Mouse (Mus musculus) liver, adult 2 months (tissue): ENCODE measurements around the gene Aim2. TPM values are rescaled to one million over a fixed set of nuclear protein-coding genes. Genes with fewer than 3 reads are reported as not detected.
A peak's percentile ranks its signal among the peaks of the same experiment; 100 is the strongest.

Experiments
- DNase-seq: peaks from one replicate; pipeline ENCODE4 v3.0.0-alpha.2; 2011; ENCODE audit warnings: low read depth, low spot score; ENCODE audit errors: extremely low read depth
- H3K27ac ChIP-seq: fragments of 200-500 bp; replicated peaks from 2 replicates; pipeline ENCODE4 v1.5.1; 2012; ENCODE audit warnings: low read depth, mild to moderate bottlenecking, control low read depth, inconsistent platforms, low read length; ENCODE audit not compliant: insufficient read depth
- H3K27me3 ChIP-seq: fragments of 200-500 bp; 2 replicates; pipeline ENCODE4 v1.6.1; 2012; ENCODE audit warnings: mild to moderate bottlenecking, moderate library complexity, low read length, inconsistent platforms; ENCODE audit not compliant: control insufficient read depth, insufficient read depth
- H3K36me3 ChIP-seq: fragments of 200-500 bp; 2 replicates; pipeline ENCODE4 v1.6.1; 2012; ENCODE audit warnings: low read length, inconsistent platforms; ENCODE audit not compliant: control insufficient read depth, insufficient read depth
- H3K4me1 ChIP-seq: fragments of 200-500 bp; 2 replicates; pipeline ENCODE4 v1.6.1; 2011; ENCODE audit warnings: low read length; ENCODE audit not compliant: control insufficient read depth, insufficient read depth
- H3K4me3 ChIP-seq: fragments of 200-500 bp; 2 replicates; pipeline ENCODE4 v1.5.1; 2011; ENCODE audit warnings: low read depth, mild to moderate bottlenecking, control low read depth, low read length, moderate library complexity; ENCODE audit not compliant: insufficient read depth
- H3K79me2 ChIP-seq: fragments of 200-500 bp; 2 replicates; pipeline ENCODE4 v1.6.1; 2012; ENCODE audit warnings: inconsistent platforms, mild to moderate bottlenecking, low read length, moderate library complexity; ENCODE audit not compliant: control insufficient read depth, insufficient read depth
- H3K9ac ChIP-seq: fragments of 200-500 bp; 2 replicates; pipeline ENCODE4 v1.6.1; 2012; ENCODE audit warnings: low read depth, mild to moderate bottlenecking, control low read depth, inconsistent platforms, low read length
- CTCF ChIP-seq: fragments of 200-500 bp; IDR thresholded peaks from 2 replicates; pipeline ENCODE4 v1.5.1; 2011; ENCODE audit warnings: low read depth, low read length, control low read depth
- POLR2A ChIP-seq: fragments of 200-500 bp; IDR thresholded peaks from 2 replicates; pipeline ENCODE4 v1.6.1; 2011; ENCODE audit warnings: low read length, control low read depth; ENCODE audit not compliant: insufficient read depth; ENCODE audit errors: extremely low read depth
- WGBS: fragments of 180-500 bp; shearing (Covaris S2); methylation state at CpG from one replicate; pipeline ENCODE4 v1.1.7; 2018; 5-methylcytosine and 5-hydroxymethylcytosine counted together
- polyA plus RNA-seq: library from polyadenylated mRNA; depleted of rRNA; stranded (reverse); fragments of >200 nt; gene quantifications from 2 replicates; pipeline ENCODE4 v1.2.3, GENCODE M21; 2012
- total RNA-seq: library from RNA; depleted of rRNA; stranded (reverse); fragments of >200 nt; gene quantifications from 2 replicates; pipeline ENCODE4 v1.2.3, GENCODE M21; 2014

Aim2 gene
- total and polyA plus RNA-seq, 2 experiments: 0.44 to 3.0 TPM

DNA sequence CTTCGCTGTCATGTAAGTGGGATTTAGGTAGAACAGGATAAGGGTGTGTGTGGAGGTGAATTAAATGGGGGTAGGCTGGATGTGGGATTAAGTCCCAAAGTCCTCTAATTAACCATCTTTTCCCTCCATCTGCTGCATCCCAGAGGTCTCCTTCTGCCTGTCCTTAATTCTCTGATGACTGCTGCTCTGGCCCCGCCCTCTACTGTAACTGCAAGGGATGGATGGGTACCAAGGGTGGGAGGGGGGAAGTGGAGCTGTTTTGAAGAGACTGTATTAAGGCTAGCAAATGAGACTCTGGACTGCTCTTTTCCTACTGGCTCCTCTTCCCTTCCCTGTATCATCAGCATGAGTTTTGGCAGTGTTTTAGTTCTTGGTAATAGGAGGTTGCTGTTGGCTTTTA lies 18.9 kb downstream of the Aim2 start:
- no peak for DNase-seq
- Histone ChIP-seq H3K27me3 (peaks cover 12% of the 10 kb centered on the region), H3K36me3 (no peaks in the 10 kb centered on the region), H3K9ac (no peak overlapping the region), H3K27ac (no peak overlapping the region), H3K79me2 (no peaks in the 10 kb centered on the region), H3K4me3 (no peak overlapping the region), H3K4me1 (no peaks in the 10 kb centered on the region)
- no peak for TF ChIP-seq POLR2A
- TF ChIP-seq CTCF: no peak
- WGBS: 67% methylated on average over 2 of the region's 2 CpGs

DNA sequence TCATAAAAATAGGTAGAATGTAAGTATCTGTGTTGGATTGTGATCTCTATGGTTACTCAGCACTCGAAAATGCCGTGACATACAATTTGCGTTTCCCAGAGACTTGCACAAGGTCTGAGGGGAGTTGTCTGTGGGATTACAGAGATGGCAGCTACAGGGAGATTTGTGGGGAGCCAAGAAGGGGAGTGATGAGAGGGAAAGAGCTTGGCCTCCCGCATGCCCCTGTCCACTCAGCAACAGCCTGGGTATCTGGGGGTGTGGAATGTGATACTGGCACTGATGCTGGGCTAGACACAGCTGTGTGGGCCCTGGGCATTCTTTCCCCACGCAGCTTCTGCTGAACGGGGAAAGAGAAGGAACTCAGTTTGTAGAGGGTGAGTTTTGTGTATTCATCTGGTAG lies 19.8 kb downstream of the Aim2 start:
- H3K27me3 ChIP-seq: peaks cover 10% of the 10 kb centered on the region
- no peak for DNase-seq
- H3K4me3 ChIP-seq: no peak overlapping the region
- H3K9ac ChIP-seq: no peak overlapping the region
- 71% methylated on average over 6 of the region's 6 CpGs for WGBS
- H3K27ac ChIP-seq: no peak overlapping the region
- H3K36me3 ChIP-seq: no peaks in the 10 kb centered on the region
- TF ChIP-seq CTCF (no peak), POLR2A (no peak)
- no peaks in the 10 kb centered on the region for H3K4me1 ChIP-seq
- H3K79me2 ChIP-seq: no peaks in the 10 kb centered on the region

DNA sequence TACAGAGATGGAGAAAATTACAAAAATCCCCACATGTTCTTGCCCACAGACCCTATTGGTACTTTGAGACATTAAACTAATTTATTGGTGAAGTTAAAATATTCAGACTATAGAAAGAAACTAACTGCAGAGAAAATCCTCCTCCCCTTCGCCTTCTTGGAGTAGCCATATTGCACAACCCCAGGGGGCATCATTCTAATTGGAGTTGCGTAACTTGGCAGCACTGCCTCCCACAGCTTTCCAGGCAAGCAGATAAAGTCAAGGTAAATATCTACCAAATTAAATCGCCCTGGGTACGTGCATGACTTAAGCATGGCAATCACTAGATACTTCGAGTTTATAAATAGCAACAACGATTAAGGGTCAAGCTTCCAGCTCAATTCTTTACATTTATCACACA lies 20.9 kb downstream of the Aim2 start:
- Histone ChIP-seq H3K27ac (no peak overlapping the region), H3K9ac (no peak overlapping the region), H3K27me3 (peaks cover 9% of the 10 kb centered on the region), H3K79me2 (no peaks in the 10 kb centered on the region), H3K36me3 (no peaks in the 10 kb centered on the region), H3K4me3 (no peak overlapping the region), H3K4me1 (no peaks in the 10 kb centered on the region)
- TF ChIP-seq CTCF (no peak), POLR2A (no peak)
- no peak for DNase-seq
- WGBS: 62% methylated on average over 6 of the region's 6 CpGs

DNA sequence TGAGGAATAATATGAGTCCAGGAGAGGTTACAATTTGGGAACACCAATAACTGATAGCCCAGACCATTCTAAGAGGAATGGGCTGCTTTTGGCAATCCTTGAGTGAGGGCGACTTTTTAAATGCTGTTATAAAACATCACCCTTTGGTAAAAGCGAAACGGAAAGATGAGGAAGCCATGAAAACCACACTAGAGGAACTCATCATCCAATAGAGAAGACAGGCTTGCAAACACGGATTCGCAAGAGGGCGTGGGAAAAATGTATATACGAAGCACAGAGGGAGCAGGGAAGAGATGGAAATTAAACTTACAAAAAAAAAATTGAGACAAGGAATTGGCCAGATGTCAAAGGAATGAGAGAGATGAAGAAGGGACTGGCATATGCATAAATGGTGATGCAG lies 23.3 kb downstream of the Aim2 start:
- Histone ChIP-seq H3K27ac (no peak overlapping the region), H3K4me3 (no peak overlapping the region), H3K36me3 (no peaks in the 10 kb centered on the region), H3K4me1 (no peaks in the 10 kb centered on the region), H3K9ac (no peak overlapping the region), H3K27me3 (no peaks in the 10 kb centered on the region), H3K79me2 (no peaks in the 10 kb centered on the region)
- DNase-seq: no peak
- no peak for TF ChIP-seq CTCF
- WGBS: 78% methylated on average over 7 of the region's 7 CpGs

DNA sequence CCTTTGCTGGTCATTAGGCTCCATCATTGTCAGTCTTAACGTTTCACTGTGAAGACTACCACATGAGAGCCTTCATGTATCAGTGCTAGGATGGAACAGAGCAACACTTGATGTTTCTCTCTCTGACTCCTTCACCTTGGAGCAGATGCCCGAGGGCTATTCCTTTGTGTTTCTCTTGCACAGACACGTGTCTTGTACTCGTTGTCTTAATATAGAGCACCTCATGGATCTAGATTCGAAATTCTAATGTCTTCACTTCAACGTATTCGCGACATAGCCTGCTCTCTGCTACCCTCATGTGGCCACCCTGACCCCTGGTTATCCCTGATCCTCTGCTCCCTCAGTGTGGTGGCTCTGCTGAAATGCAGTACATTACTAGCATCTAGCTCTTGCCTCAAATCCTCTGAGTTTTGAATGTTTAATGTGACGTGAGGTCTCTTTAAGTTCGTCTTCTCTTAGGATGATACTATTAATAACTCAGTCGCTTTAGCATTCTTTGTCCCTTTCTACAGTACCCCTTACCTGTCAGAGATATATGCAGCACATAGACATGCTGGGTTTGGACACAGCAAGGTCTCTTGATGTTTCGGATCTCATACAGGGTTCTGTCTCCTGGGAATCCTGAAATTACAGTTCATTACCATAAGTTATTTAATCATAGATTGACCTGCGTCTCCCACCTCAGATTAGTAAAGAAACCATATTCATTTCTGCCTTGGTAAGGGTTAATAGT lies 26.9 kb downstream of the Aim2 start:
- no peak for DNase-seq
- H3K4me1 ChIP-seq: no peaks in the 10 kb centered on the region
- no peaks in the 10 kb centered on the region for H3K36me3 ChIP-seq
- no peak overlapping the region for H3K4me3 ChIP-seq
- no peak overlapping the region for H3K9ac ChIP-seq
- H3K27me3 ChIP-seq: peaks cover 2% of the 10 kb centered on the region; the same call in 1 of the 2 replicates
- no peak overlapping the region for H3K27ac ChIP-seq
- WGBS: 33% methylated on average over 13 of the region's 13 CpGs
- TF ChIP-seq CTCF (peak; percentile 84), POLR2A (no peak)
- H3K79me2 ChIP-seq: no peaks in the 10 kb centered on the region

DNA sequence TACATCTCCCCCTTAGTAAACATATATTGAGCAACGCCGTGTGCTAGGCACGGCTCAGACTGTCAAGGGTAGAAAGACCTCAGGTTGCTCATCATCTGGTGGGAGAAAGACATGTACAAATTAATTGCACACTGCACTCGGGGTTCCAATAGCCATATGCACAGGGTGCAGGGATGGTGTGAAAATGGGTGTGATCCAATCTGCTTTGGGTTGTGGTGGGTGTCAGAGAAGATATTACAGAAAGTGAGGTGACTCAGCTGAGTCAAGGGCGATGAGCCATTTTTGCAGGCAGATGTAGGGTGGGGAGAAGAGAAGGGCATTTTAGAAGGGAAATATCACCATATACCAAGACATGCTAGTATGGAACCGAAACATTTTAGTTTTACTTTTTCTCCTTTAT lies 30.8 kb downstream of the Aim2 start:
- no peak overlapping the region for H3K9ac ChIP-seq
- peaks cover 2% of the 10 kb centered on the region; the same call in 1 of the 2 replicates for H3K27me3 ChIP-seq

More for the DNA sequence above, 30.8 kb downstream of the Aim2 start:
- Histone ChIP-seq H3K36me3 (no peaks in the 10 kb centered on the region), H3K27ac (no peak overlapping the region), H3K4me1 (no peaks in the 10 kb centered on the region), H3K79me2 (no peaks in the 10 kb centered on the region), H3K4me3 (no peak overlapping the region)
- 79% methylated on average over 6 of the region's 6 CpGs for whole genome bisulfite sequencing
- TF ChIP-seq POLR2A (no peak), CTCF (no peak)
- no peak for DNase-seq
